In the genomic region with DNA sequence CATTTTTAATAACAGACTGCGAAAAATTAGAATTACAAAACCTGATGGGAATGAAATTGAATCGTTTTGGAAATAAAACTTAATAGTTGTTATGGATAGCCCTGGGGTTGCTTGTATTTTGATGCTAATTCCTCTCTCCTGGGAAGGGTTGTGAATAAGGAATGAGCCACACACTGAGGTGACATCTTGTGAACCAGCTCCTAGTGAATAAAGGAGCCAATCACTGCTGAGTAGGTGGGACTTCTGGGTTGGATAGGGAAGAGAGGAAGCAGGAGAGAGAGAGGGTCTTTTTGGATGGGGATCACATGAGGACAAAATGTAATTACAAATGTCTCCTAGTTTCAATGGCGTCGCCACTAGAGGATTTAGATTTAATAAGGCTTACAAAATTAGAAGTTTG, we compare ENCODE assay signal across 26 mouse cellular contexts. TPM values are rescaled to one million over a fixed set of nuclear protein-coding genes. Genes with fewer than 3 reads are reported as not detected.
DNase-seq lines count a peak whose midpoint lies in the region; ATAC-seq and TF ChIP-seq lines count a peak whose summit lies in the region.
"Had no signal": no experiment of that assay in that cellular context is flagged by ENCODE, and none has a peak within 500 bp of the region (broad histone marks: within the 10 kb centered on the region; RNA-seq: fewer than 3 reads in every experiment).

No protein-coding gene starts in this region.

- no peaks in the 10 kb centered on the region; the same call in 1 of the 2 replicates for H3K4me1 ChIP-seq in forebrain, embryonic 13.5 days
- H3K4me1 ChIP-seq in forebrain, embryonic 10.5 days: no peaks in the 10 kb centered on the region; the same call in 1 of the 2 replicates
- no peaks in the 10 kb centered on the region for H3K4me1 ChIP-seq in midbrain, embryonic 12.5 days
- H3K4me1 ChIP-seq in midbrain, postnatal 0 days (ENCODE audit: insufficient read depth, low read length): no peaks in the 10 kb centered on the region
- H3K4me1 ChIP-seq in forebrain, embryonic 16.5 days (replicated peaks; ENCODE audit: control insufficient read depth, insufficient read depth, low read length): no peaks in the 10 kb centered on the region
- no peaks in the 10 kb centered on the region for H3K4me1 ChIP-seq in limb, embryonic 10.5 days
- H3K4me1 ChIP-seq: heart, embryonic 12.5 days; heart, embryonic 15.5 days; hindbrain, embryonic 10.5 days; hindbrain, embryonic 13.5 days; intestine, embryonic 15.5 days had no signal

- no peak overlapping the region for H3K9ac ChIP-seq in forebrain, embryonic 13.5 days
- no peak overlapping the region for H3K9ac ChIP-seq in midbrain, embryonic 12.5 days (replicated peaks)
- no peak overlapping the region for H3K9ac ChIP-seq in midbrain, postnatal 0 days (replicated peaks; ENCODE audit: low read length, poor library complexity, severe bottlenecking)
- H3K9ac ChIP-seq in forebrain, embryonic 16.5 days (replicated peaks; ENCODE audit: low read depth, low read length): no peak overlapping the region
- H3K9ac ChIP-seq: heart, embryonic 12.5 days; heart, embryonic 15.5 days; hindbrain, embryonic 13.5 days; intestine, embryonic 15.5 days had no signal

- H3K4me3 ChIP-seq in forebrain, embryonic 13.5 days: no peak overlapping the region
- H3K4me3 ChIP-seq in forebrain, embryonic 10.5 days: no peak overlapping the region
- H3K4me3 ChIP-seq in midbrain, embryonic 12.5 days: no peak overlapping the region
- no peak overlapping the region for H3K4me3 ChIP-seq in midbrain, postnatal 0 days (ENCODE audit: low read depth, low read length)
- H3K4me3 ChIP-seq in forebrain, embryonic 16.5 days (replicated peaks; ENCODE audit: low read length): no peak overlapping the region
- H3K4me3 ChIP-seq in limb, embryonic 10.5 days: no peak overlapping the region
- H3K4me3 ChIP-seq: heart, embryonic 12.5 days; heart, embryonic 15.5 days; hindbrain, embryonic 10.5 days; hindbrain, embryonic 13.5 days; intestine, embryonic 15.5 days had no signal

- no peak for DNase-seq in forebrain, embryonic 10.5 days (ENCODE audit: extremely low spot score, low spot score)
- no peak for DNase-seq in midbrain, postnatal 0 days (ENCODE audit: low spot score)
- peak; percentile 24 for DNase-seq in R1 (ENCODE audit: low read depth, low spot score)
- DNase-seq in limb, embryonic 10.5 days (ENCODE audit: low spot score): no peak
- DNase-seq: adrenal gland, adult 8-10 months; adrenal gland, postnatal 25 days; B cell, adult 2 months; cerebellum, adult 18-20 months; cerebellum, adult 9-10 months; gastrocnemius, postnatal 10 days; gastrocnemius, postnatal 36 days; heart, postnatal 10 days; heart, postnatal 36 days; kidney, adult 11 months had no signal

- H3K4me2 ChIP-seq in forebrain, embryonic 13.5 days: no peak overlapping the region
- no peak overlapping the region for H3K4me2 ChIP-seq in midbrain, embryonic 12.5 days (replicated peaks)
- H3K4me2 ChIP-seq in midbrain, postnatal 0 days (ENCODE audit: low read depth, low read length, poor library complexity, severe bottlenecking): no peak overlapping the region
- H3K4me2 ChIP-seq in forebrain, embryonic 16.5 days (ENCODE audit: low read length): no peak overlapping the region
- H3K4me2 ChIP-seq: heart, embryonic 12.5 days; heart, embryonic 15.5 days; hindbrain, embryonic 13.5 days; intestine, embryonic 15.5 days had no signal

- H3K27me3 ChIP-seq in forebrain, embryonic 13.5 days: no peaks in the 10 kb centered on the region
- no peaks in the 10 kb centered on the region for H3K27me3 ChIP-seq in forebrain, embryonic 10.5 days (ENCODE audit: poor library complexity, severe bottlenecking)
- H3K27me3 ChIP-seq in midbrain, embryonic 12.5 days: no peaks in the 10 kb centered on the region
- H3K27me3 ChIP-seq in midbrain, postnatal 0 days (ENCODE audit: insufficient read depth, low read length): no peaks in the 10 kb centered on the region
- H3K27me3 ChIP-seq in forebrain, embryonic 16.5 days (replicated peaks; ENCODE audit: control insufficient read depth, insufficient read depth, low read length): no peaks in the 10 kb centered on the region
- no peaks in the 10 kb centered on the region for H3K27me3 ChIP-seq in limb, embryonic 10.5 days (ENCODE audit: low read depth, poor library complexity, severe bottlenecking)
- H3K27me3 ChIP-seq: CH12.LX; heart, embryonic 12.5 days; heart, embryonic 15.5 days; hindbrain, embryonic 13.5 days; intestine, embryonic 15.5 days had no signal

- no peaks in the 10 kb centered on the region for H3K9me3 ChIP-seq in forebrain, embryonic 13.5 days (replicated peaks)
- H3K9me3 ChIP-seq in forebrain, embryonic 10.5 days: no peaks in the 10 kb centered on the region
- no peaks in the 10 kb centered on the region for H3K9me3 ChIP-seq in midbrain, embryonic 12.5 days
- H3K9me3 ChIP-seq in midbrain, postnatal 0 days (ENCODE audit: low read length): no peaks in the 10 kb centered on the region
- no peaks in the 10 kb centered on the region for H3K9me3 ChIP-seq in forebrain, embryonic 16.5 days (ENCODE audit: control insufficient read depth, low read length)
- no peaks in the 10 kb centered on the region for H3K9me3 ChIP-seq in limb, embryonic 10.5 days (replicated peaks)
- H3K9me3 ChIP-seq: heart, embryonic 12.5 days; heart, embryonic 15.5 days; hindbrain, embryonic 10.5 days; hindbrain, embryonic 13.5 days; intestine, embryonic 15.5 days had no signal

- no peak for TF ChIP-seq CTCF in midbrain, postnatal 0 days (IDR thresholded peaks at IDR 0.05)

- ATAC-seq in forebrain, embryonic 13.5 days: peak; percentile 73; the same call in 1 of the 2 replicates
- 0 out of 2 replicates have a peak, but pooled peaks have one; percentile 30 for ATAC-seq in midbrain, embryonic 12.5 days (ENCODE audit: low FRiP score, low read depth)
- ATAC-seq in midbrain, postnatal 0 days (ENCODE audit: low FRiP score): no peak
- peak; percentile 85 for ATAC-seq in forebrain, embryonic 16.5 days
- ATAC-seq: activated CD4-positive, CD25-positive, alpha-beta regulatory T cell, adult 4 months; hindbrain, embryonic 16.5 days; intestine, embryonic 15.5 days had no signal

- WGBS in forebrain, embryonic 13.5 days: 58% methylated on average over 4 of the region's 4 CpGs
- 72% methylated on average over 4 of the region's 4 CpGs for WGBS in forebrain, embryonic 10.5 days
- 64% methylated on average over 4 of the region's 4 CpGs for WGBS in midbrain, embryonic 12.5 days
- WGBS in midbrain, postnatal 0 days: 63% methylated on average over 4 of the region's 4 CpGs
- WGBS in forebrain, embryonic 16.5 days: 52% methylated on average over 4 of the region's 4 CpGs
- whole genome bisulfite sequencing in limb, embryonic 10.5 days: 71% methylated on average over 4 of the region's 4 CpGs

- H3K36me3 ChIP-seq in forebrain, embryonic 13.5 days (ENCODE audit: poor library complexity, severe bottlenecking): no peaks in the 10 kb centered on the region
- H3K36me3 ChIP-seq in forebrain, embryonic 10.5 days (replicated peaks): no peaks in the 10 kb centered on the region
- no peaks in the 10 kb centered on the region for H3K36me3 ChIP-seq in midbrain, embryonic 12.5 days
- H3K36me3 ChIP-seq in midbrain, postnatal 0 days (ENCODE audit: insufficient read depth, low read length): no peaks in the 10 kb centered on the region
- H3K36me3 ChIP-seq in forebrain, embryonic 16.5 days (ENCODE audit: control insufficient read depth, insufficient read depth): no peaks in the 10 kb centered on the region
- no peaks in the 10 kb centered on the region for H3K36me3 ChIP-seq in limb, embryonic 10.5 days
- H3K36me3 ChIP-seq: heart, embryonic 12.5 days; heart, embryonic 15.5 days; hindbrain, embryonic 10.5 days; hindbrain, embryonic 13.5 days; intestine, embryonic 15.5 days had no signal

- no peak overlapping the region for H3K27ac ChIP-seq in forebrain, embryonic 13.5 days
- H3K27ac ChIP-seq in forebrain, embryonic 10.5 days: no peak overlapping the region
- H3K27ac ChIP-seq in midbrain, embryonic 12.5 days (replicated peaks): no peak overlapping the region
- no peak overlapping the region for H3K27ac ChIP-seq in midbrain, postnatal 0 days (ENCODE audit: low read depth, low read length)
- H3K27ac ChIP-seq in forebrain, embryonic 16.5 days (ENCODE audit: low read length): no peak overlapping the region
- no peak overlapping the region for H3K27ac ChIP-seq in limb, embryonic 10.5 days
- H3K27ac ChIP-seq: heart, embryonic 15.5 days; hindbrain, embryonic 10.5 days; hindbrain, embryonic 13.5 days; intestine, embryonic 15.5 days had no signal

RNA-seq across cellular contexts. Expression of a gene that starts 30.7 kb away (rescaled TPM):
- 5.5 and 10.2 TPM in 2 replicates for polyA plus RNA-seq in forebrain, embryonic 13.5 days (2015; fragmentation: Nextera tagmentation; extraction: Ambion mirVana)
- polyA plus RNA-seq in forebrain, embryonic 10.5 days (2016; fragmentation: Nextera tagmentation; extraction: Ambion mirVana): 0.91 and 1.4 TPM in 2 replicates
- 0.99 and 1.2 TPM in 2 replicates for polyA plus RNA-seq in midbrain, embryonic 12.5 days (2016; fragmentation: Nextera tagmentation; extraction: Ambion mirVana)
- total RNA-seq in midbrain, postnatal 0 days (2014; rRNA removed): 1.2 TPM in 2 replicates
- polyA plus RNA-seq in midbrain, postnatal 0 days (2015; fragmentation: Nextera tagmentation; extraction: Ambion mirVana): 0.60 and 0.85 TPM in 2 replicates
- polyA plus RNA-seq in forebrain, embryonic 16.5 days (2015; fragmentation: Nextera tagmentation; extraction: Ambion mirVana): 74.5 and 109 TPM in 2 replicates
- polyA plus RNA-seq in limb, embryonic 10.5 days (2016; fragmentation: Nextera tagmentation; extraction: Ambion mirVana): 1.1 and 2.2 TPM in 2 replicates
- total RNA-seq: MEL had no signal
